Mouse (Mus musculus): ENCODE data around the gene Dbnl.

DNA sequence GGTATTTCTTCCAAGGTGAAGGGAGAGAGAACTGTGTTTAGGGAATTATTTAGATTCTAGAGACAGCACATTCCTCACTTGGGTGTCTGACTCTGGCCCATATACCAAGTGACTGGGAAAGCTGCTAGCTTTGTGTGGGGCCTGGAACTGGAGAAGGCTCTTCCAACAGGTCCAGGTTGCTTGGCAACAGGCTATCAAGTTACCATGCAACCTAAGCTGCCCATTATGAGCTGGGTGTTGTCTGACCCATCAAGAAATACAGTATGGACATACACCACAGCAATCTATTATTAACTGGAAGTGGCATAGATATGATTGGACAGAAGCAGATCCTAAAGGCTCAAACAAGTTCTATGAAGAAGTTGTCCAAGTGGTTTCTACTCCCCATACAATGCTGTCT is 37.1 kb downstream of the Dbnl start:
- TF ChIP-seq CTCF (IDR thresholded peaks at IDR 0.05; ENCODE audit: low read depth) (no peak), EP300 (IDR thresholded peaks at IDR 0.05; ENCODE audit: low read depth) (no peak)
